Mouse (Mus musculus): ENCODE results near the gene Crybg3. TPM values are rescaled to one million over a fixed set of nuclear protein-coding genes. Genes with fewer than 3 reads are reported as not detected.

Crybg3 gene
- polyA plus RNA-seq, 1 experiment, result 1.8 TPM

GRCm38 (mm10) chr16:59565631-59566030 is 35.1 kb downstream of the Crybg3 start:
- WGBS, result 95% methylated on average over 2 of the region's 2 CpGs

GRCm38 (mm10) chr16:59564025-59564424 is 36.8 kb downstream of the Crybg3 start:
- TF ChIP-seq CTCF (IDR thresholded peaks at IDR 0.05; ENCODE audit: extremely low read depth, insufficient read length, insufficient replicate concordance, low read depth, low read length) (no peak), POLR2A (IDR thresholded peaks at IDR 0.05; ENCODE audit: low read depth, low read length) (no peak)
- 78% methylated on average over 5 of the region's 5 CpGs for WGBS
- H3K4me3 ChIP-seq (ENCODE audit: low read depth, low read length), result no peak overlapping the region
- H3K4me1 ChIP-seq (ENCODE audit: control insufficient read depth, insufficient read depth, insufficient read length, low read length), result no peaks in the 10 kb centered on the region
- peaks cover under 1% of the 10 kb centered on the region; the same call in 1 of the 2 replicates for H3K36me3 ChIP-seq (ENCODE audit: control insufficient read depth, insufficient read depth, low read length)
- no peaks in the 10 kb centered on the region for H3K27me3 ChIP-seq (ENCODE audit: control insufficient read depth, insufficient read depth, low read length)
- H3K27ac ChIP-seq (ENCODE audit: insufficient read depth, low read depth, low read length), result no peak overlapping the region

More at GRCm38 (mm10) chr16:59565631-59566030, 35.1 kb downstream of the Crybg3 start:
- H3K27ac ChIP-seq (ENCODE audit: insufficient read depth, low read depth, low read length), result no peak overlapping the region
- H3K27me3 ChIP-seq (ENCODE audit: control insufficient read depth, insufficient read depth, low read length), result no peaks in the 10 kb centered on the region
- H3K36me3 ChIP-seq (ENCODE audit: control insufficient read depth, insufficient read depth, low read length), result no peaks in the 10 kb centered on the region
- TF ChIP-seq POLR2A (IDR thresholded peaks at IDR 0.05; ENCODE audit: low read depth, low read length), result no peak
- H3K4me1 ChIP-seq (ENCODE audit: control insufficient read depth, insufficient read depth, insufficient read length, low read length), result peaks cover 4% of the 10 kb centered on the region
- no peak overlapping the region for H3K4me3 ChIP-seq (ENCODE audit: low read depth, low read length)

- 72% methylated on average over 22 of the region's 22 CpGs for WGBS
- no peak for TF ChIP-seq POLR2A (IDR thresholded peaks at IDR 0.05; ENCODE audit: low read depth, low read length)
- no peak for TF ChIP-seq CTCF (IDR thresholded peaks at IDR 0.05; ENCODE audit: extremely low read depth, insufficient read length, insufficient replicate concordance, low read depth, low read length)
- Histone ChIP-seq H3K4me3 (ENCODE audit: low read depth, low read length) (no peak overlapping the region), H3K27ac (ENCODE audit: insufficient read depth, low read depth, low read length) (peak overlapping the region; percentile 80), H3K36me3 (ENCODE audit: control insufficient read depth, insufficient read depth, low read length) (peaks cover 4% of the 10 kb centered on the region; the same call in 1 of the 2 replicates), H3K27me3 (ENCODE audit: control insufficient read depth, insufficient read depth, low read length) (no peaks in the 10 kb centered on the region), H3K4me1 (ENCODE audit: control insufficient read depth, insufficient read depth, insufficient read length, low read length) (no peaks in the 10 kb centered on the region)
Measured at GRCm38 (mm10) chr16:59559300-59560200, 41.2 kb downstream of the Crybg3 start.

- Histone ChIP-seq H3K4me3 (ENCODE audit: low read depth, low read length) (no peak overlapping the region; the same call in 1 of the 2 replicates), H3K27ac (ENCODE audit: insufficient read depth, low read depth, low read length) (peak overlapping the region; percentile 80), H3K36me3 (ENCODE audit: control insufficient read depth, insufficient read depth, low read length) (peaks cover 4% of the 10 kb centered on the region; the same call in 1 of the 2 replicates), H3K4me1 (ENCODE audit: control insufficient read depth, insufficient read depth, insufficient read length, low read length) (no peaks in the 10 kb centered on the region), H3K27me3 (ENCODE audit: control insufficient read depth, insufficient read depth, low read length) (no peaks in the 10 kb centered on the region)
- TF ChIP-seq CTCF (IDR thresholded peaks at IDR 0.05; ENCODE audit: extremely low read depth, insufficient read length, insufficient replicate concordance, low read depth, low read length), result no peak
- WGBS, result 68% methylated on average over 10 of the region's 10 CpGs
Measured at GRCm38 (mm10) chr16:59558916-59559299, 41.9 kb downstream of the Crybg3 start.

- Histone ChIP-seq H3K27me3 (ENCODE audit: control insufficient read depth, insufficient read depth, low read length) (no peaks in the 10 kb centered on the region), H3K4me3 (ENCODE audit: low read depth, low read length) (no peak overlapping the region), H3K27ac (ENCODE audit: insufficient read depth, low read depth, low read length) (no peak overlapping the region), H3K4me1 (ENCODE audit: control insufficient read depth, insufficient read depth, insufficient read length, low read length) (no peaks in the 10 kb centered on the region), H3K36me3 (ENCODE audit: control insufficient read depth, insufficient read depth, low read length) (peaks cover 2% of the 10 kb centered on the region; the same call in 1 of the 2 replicates)
- TF ChIP-seq CTCF (IDR thresholded peaks at IDR 0.05; ENCODE audit: extremely low read depth, insufficient read length, insufficient replicate concordance, low read depth, low read length) (no peak), POLR2A (IDR thresholded peaks at IDR 0.05; ENCODE audit: low read depth, low read length) (no peak)
- WGBS, result 87% methylated on average over 12 of the region's 12 CpGs
Measured at GRCm38 (mm10) chr16:59553490-59554161, 47.2 kb downstream of the Crybg3 start.

GRCm38 (mm10) chr16:59551507-59551906 is 49.3 kb downstream of the Crybg3 start:
- TF ChIP-seq CTCF (IDR thresholded peaks at IDR 0.05; ENCODE audit: extremely low read depth, insufficient read length, insufficient replicate concordance, low read depth, low read length) (no peak), POLR2A (IDR thresholded peaks at IDR 0.05; ENCODE audit: low read depth, low read length) (no peak)
- no peaks in the 10 kb centered on the region for H3K4me1 ChIP-seq (ENCODE audit: control insufficient read depth, insufficient read depth, insufficient read length, low read length)
- no peak overlapping the region for H3K4me3 ChIP-seq (ENCODE audit: low read depth, low read length)
- WGBS, result 78% methylated on average over 5 of the region's 5 CpGs
- no peaks in the 10 kb centered on the region for H3K27me3 ChIP-seq (ENCODE audit: control insufficient read depth, insufficient read depth, low read length)
- no peaks in the 10 kb centered on the region for H3K36me3 ChIP-seq (ENCODE audit: control insufficient read depth, insufficient read depth, low read length)
- H3K27ac ChIP-seq (ENCODE audit: insufficient read depth, low read depth, low read length), result no peak overlapping the region

- no peaks in the 10 kb centered on the region for H3K4me1 ChIP-seq (ENCODE audit: control insufficient read depth, insufficient read depth, insufficient read length, low read length)
- 86% methylated on average over 15 of the region's 15 CpGs for WGBS
- no peak for TF ChIP-seq POLR2A (IDR thresholded peaks at IDR 0.05; ENCODE audit: low read depth, low read length)
- no peak for TF ChIP-seq CTCF (IDR thresholded peaks at IDR 0.05; ENCODE audit: extremely low read depth, insufficient read length, insufficient replicate concordance, low read depth, low read length)
- no peak overlapping the region for H3K4me3 ChIP-seq (ENCODE audit: low read depth, low read length)
- no peaks in the 10 kb centered on the region for H3K27me3 ChIP-seq (ENCODE audit: control insufficient read depth, insufficient read depth, low read length)
- no peak overlapping the region for H3K27ac ChIP-seq (ENCODE audit: insufficient read depth, low read depth, low read length)
- H3K36me3 ChIP-seq (ENCODE audit: control insufficient read depth, insufficient read depth, low read length), result no peaks in the 10 kb centered on the region
Measured at GRCm38 (mm10) chr16:59549631-59550030, 51.1 kb downstream of the Crybg3 start.
